Mouse (Mus musculus): Measurements from ENCODE around the gene Ift122. TPM values are rescaled to one million over a fixed set of nuclear protein-coding genes. Genes with fewer than 3 reads are reported as not detected.
"Not testable (repeated sequence)": the region's sequence is repeated elsewhere in the genome, so short reads cannot be mapped to it uniquely, and the experiment has no call there.

Gene Ift122
- total RNA-seq, 2 experiments from 2014 or later: 5.3 to 7.6 TPM

DNA sequence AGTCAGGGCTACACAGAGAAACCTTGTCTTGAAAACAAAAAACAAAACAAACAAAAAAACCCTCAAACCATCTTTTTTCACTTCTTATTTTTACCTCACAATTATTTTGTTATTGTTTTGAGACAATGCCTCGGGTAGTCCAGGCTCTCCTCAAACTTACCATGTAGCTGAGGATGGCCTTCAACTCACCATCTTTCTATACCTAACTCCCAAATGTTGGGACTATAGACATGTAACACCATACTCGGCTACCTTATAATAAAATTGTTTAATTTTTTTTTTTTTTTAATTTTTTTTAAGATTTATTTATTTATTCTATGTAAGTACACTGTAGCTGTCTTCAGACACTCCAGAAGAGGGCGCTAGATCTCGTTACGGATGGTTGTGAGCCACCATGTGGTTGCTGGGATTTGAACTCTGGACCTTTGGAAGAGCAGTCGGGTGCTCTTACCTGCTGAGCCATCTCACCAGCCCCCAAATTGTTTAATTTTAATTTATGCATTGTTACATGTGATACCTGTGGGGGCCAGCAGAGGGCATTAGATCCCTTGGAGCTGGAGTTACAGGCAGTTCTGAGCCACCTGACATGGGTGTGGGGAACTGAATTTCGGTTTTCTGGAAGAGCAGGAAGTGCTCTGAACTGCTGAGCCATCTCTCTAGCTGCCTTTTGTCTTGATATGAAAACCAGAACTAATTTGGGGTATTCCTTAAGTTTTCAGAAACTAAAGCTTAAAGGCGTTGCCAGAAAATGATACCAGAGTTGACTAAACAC lies 6.4 kb upstream of the Ift122 start:
- peak; percentile 42 for DNase-seq

DNA sequence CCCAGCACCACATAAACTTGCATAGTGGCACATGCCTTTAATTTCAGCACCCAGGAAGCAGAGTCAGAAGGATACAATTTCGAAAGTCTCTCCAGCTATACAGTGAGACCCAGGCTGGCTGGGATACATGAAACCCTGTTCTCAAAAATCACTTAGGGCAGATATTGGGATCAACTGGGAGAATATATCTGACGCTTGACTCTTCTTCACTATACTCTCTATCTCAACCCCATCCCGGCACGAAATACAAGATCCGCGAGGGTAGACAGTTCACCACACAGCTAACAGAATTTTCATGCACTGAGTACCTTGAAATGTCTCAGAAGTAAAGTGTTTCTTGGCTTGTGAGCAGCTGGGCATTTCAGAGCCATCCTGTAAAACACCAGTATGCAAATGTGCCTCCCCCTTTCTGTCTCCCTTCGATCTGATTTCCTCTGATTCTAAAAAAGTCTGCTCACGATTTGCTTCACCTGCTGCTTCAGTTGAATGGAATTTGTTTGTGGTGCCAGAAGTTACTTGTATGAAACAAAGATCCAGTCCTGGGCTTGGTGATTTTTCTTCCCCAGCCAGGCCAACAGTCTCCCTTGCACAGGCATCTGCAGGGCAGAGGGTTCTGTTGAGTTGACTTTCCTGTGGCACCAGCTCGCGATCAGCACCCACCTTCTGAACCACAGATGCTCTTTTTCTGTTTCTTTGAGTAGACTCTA lies 4.5 kb upstream of the Ift122 start:
- no peak for DNase-seq

DNA sequence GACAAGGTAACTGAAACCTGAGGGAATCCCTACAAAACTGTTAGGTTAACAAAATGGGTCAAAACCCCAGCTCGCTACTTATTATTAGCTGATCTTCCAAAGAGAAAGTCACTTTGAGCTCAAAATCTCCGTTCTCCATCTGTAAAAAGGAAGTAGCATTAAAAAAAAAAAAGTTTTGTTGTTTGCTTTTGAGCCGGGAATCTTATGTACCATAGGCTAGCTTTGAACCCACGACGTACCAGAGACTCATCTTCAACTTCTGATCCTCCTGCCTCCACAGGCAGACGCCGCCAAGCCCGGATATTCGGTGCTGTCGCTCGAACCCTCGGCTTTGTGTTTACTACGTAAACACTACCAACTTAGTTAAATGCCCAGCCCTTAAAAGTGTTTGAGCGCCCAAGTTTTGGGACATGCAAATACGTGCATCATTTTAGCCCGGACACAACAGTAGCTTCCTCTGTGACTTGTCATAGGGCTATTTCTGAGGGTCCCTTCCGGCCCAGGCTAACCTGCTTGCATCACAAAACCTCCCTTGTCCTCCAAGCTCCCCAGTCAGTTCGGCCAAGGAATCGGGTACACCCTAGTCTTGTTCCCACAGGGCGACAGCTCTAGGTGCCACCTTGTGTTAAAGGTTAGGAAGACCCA lies 702 bp upstream of the Ift122 start:
- DNase-seq: no peak

DNA sequence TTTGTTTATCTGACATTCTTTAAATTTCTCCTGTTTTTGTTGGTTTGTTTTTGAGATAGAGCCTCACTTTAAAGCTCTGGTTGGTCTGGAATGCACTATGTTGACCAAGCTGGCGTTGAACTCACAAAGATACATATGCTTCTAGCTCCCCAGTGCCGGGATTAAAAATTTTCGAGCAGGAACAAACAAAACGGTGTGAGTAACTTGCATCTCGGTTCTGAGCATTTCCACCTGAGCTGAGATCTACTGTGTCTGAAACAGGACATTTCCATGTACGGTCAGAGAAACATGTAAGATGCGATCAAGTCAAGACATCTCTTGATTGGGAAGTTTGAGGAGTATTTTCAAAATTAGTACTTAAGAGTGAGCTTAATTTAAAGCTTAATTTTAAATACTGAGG lies 715 bp downstream of the Ift122 start:
- no peak for DNase-seq

DNA sequence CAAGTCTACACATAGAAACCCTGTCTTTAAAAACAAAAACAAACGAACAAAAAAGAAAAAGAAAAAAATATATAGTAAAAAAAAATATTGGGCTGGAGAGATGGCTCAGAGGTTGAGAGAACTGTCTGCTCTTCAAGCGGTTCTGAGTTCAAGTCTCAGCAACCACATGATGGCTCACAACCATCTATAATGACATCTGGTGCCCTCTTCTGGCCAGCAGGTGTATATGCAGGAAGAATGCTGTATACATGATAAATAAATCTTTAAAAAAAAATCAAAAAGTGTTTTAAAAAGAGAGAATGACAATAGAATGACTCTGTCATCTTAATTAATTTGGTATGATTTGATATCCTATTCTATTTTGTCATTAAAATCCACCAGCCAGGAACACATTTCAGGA lies 1.2 kb downstream of the Ift122 start:
- DNase-seq: no peak

DNA sequence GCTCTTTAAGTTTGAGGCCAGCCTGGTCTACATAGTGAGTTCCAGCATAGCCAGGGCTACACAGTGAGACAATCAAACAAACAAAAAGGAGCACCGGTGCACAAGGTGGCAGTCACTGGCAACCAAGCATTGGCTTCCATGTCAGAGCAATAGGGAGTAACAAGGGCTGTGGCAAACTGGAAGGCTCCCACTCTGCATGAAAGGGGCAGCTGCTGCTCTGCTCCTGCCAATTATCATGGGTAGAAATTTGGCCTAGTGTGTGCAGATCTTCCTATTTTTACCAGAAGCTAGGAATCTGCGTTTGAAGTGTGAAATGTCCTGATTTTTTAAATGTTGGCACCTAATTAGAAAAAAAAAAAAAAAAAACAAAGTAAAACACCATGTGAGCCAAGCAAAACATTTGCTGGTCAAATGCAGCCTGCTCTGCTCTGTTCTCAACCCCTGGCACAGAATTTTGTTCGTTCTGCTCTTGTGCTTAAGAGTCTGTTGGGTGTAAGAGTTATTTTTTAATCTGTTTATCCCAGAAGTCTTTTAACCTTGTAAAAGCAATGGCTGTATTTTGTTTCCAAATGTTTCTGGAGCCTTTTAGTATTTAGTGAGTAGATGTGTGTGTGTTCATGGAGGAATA lies 2.6 kb downstream of the Ift122 start:
- DNase-seq: no peak

DNA sequence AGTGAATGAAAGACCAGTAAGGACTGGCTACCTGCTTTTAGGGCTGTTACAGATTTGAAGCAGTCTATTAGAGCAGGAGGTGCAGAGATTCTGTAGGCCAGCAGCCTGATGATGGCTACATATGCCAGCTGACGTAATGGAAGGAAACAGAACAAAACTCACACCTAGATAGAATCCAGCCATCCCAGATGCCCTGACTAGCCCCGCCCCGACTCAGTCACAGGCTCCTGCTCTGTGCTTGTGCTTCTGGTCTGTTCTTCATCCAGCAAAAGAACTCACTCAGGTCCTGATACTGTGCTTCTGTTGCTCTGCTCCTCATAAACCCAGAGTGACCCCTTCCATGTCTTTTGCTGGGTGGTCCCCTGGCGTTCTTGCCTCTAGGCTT lies 3.1 kb downstream of the Ift122 start:
- DNase-seq: no peak

DNA sequence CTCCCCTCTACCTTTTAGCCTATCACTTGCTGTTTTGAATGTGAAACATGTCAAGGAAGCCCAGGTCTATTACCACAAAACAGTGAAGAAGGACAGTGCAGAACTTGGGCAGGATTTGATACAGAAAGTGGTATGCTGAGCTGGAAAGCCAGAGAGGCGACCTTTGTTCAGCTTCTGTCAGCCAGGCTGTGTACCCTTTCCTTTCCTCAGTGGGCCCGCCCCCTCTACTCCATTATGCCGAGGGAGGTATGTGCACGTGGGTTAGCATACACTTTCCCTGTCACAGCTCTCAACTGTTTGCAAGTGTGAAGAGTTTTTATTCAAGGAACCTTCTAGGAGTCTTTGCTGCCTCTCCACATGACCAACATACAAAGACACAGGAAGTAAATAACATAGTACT lies 6.0 kb downstream of the Ift122 start:
- no peak for DNase-seq

DNA sequence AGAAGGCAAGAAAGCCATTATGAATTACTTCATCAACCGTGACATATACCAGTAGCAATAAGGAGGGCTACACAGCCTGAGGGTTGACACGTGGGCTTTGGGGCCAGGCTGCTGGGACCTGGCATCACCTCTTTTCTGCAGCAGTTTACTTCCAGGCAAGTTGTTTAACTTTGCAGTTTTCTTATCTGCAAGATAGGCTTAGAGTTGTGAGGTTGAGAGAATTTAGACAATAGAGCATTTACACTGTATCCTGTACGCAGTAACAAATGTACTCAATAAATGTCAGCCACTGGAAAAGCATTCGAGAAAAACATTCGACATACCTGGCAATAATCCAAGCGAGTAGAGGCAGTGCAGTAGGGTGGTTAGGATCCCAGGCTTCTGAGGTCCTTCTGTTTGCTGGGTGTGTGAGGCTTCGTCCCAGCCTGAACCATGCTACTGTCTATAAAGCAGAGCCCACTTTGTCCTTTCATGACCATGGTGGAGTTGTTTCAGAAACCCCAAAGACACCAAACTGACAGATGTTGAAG lies 6.8 kb downstream of the Ift122 start:
- no peak for DNase-seq

DNA sequence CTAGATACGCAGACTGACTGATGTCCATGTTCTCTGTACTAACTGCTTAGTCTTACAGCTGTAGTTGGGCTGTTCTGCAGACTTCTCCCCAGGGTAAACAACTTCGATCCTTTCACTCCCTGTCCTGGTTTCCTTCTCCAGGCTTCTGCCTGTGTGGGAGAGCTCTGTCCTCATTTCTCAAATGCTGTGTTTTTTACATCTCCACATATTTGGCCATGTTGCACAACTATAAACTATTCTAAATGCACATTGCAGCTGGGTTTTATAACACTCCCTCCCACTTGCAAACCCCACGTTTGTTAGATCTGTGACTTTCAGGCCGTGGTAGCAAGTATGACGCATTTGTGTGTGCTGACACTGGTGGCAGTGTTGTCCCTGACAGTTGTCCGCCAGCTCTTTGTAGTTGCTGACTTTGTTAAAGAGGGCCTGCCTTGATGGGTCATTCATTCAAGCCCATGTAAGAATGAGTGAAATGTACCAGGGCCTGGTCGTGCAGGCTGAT lies 10.1 kb downstream of the Ift122 start:
- no peak for DNase-seq

DNA sequence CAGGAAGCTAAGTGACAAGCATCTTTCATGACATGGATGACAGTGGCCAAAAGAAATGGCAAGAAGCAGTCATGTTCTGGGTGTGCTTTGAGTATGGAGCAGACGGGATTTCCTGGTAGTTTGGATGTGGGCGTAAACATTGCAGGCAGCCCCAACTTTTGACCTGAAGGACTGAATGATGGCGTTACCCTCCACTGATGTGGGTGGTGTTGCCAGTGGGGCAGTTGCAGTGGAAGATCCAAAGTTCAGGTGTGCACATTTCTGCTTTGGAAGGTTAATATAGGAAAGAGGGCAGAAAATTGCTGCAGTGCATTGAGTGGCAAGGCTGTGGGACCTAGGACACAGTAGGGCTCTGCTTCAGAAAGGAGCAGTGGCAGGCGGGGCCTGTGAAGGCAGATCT lies 12.0 kb downstream of the Ift122 start:
- DNase-seq: no peak

DNA sequence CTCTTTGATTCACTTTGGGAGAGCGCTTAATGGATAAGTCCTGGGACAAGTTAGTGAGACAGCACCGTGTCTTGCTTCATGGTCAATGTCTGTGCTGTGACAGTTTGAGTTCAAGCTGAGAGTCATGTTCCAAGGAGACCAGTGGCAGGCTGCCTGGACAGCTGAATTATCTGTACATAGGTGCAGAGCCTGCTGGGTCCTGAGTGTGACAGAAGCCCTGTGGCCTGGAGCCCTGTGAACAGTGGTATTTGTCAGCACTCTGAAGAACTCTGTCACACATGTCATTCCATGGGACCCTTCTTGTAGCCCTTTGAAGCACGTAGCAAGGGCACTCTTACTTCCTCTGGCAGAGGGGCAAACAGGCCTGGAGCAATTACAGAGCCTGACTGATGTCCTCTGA lies 13.9 kb downstream of the Ift122 start:
- DNase-seq: not testable (repeated sequence)

DNA sequence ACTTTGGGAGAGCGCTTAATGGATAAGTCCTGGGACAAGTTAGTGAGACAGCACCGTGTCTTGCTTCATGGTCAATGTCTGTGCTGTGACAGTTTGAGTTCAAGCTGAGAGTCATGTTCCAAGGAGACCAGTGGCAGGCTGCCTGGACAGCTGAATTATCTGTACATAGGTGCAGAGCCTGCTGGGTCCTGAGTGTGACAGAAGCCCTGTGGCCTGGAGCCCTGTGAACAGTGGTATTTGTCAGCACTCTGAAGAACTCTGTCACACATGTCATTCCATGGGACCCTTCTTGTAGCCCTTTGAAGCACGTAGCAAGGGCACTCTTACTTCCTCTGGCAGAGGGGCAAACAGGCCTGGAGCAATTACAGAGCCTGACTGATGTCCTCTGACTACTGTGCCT lies 18.0 kb downstream of the Ift122 start:
- DNase-seq: not testable (repeated sequence)

DNA sequence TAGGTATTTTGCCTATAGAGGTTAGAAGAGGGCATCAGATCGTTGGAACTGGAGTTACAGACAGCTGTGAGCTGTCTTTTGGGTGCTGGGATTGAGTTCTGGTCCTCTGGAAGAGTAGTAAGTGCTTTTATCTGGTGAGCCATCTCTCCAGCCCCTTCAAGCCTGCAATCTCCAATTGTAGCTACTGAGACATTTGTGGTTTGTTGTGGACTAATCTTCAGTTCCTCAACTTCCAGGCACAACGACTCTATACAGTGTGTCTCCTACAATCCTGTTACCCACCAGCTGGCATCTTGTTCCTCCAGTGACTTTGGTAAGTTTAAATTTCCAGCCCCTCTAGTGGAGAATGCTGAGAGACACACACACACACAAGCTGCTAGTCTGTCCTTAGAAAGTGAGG lies 24.0 kb downstream of the Ift122 start:
- no peak for DNase-seq

DNA sequence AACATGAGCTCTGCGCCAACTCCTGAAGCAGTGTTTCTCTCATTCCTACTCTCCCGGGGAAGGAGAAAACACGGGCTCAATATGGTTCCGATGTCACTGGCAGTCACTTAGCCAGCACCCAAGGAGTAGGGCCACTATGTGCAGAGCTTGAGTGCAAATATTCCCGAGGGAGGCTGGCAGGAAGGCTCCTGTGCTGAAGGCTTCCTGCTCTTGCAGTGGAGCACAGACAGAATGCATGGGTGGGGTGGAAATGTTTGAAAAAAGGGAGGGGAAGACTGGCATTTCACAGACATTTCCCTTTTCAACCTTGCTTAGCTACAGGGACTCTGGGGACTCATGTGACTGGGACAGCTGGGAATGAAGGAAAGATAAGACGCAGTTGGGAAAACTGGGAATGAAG lies 25.4 kb downstream of the Ift122 start:
- no peak for DNase-seq

DNA sequence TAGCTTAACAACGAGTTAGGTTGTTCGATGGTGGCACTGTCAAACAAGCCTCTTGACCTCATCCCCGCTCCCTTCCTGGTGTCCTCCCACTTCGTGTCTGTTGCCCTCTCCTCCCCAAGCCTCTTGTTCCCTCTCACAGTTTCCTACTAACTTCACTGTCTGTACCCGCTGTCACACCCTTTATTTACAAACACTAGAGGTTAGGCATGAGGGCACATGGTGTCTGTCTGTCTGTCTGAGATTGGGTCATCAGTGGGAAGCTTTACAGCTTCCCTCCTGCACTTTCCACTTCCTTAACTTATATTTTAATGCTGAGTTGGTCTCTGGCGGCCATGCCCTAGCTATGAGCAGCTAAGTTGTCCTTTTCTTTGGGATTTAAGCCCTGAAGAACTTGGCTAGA lies 26.5 kb downstream of the Ift122 start:
- no peak for DNase-seq

DNA sequence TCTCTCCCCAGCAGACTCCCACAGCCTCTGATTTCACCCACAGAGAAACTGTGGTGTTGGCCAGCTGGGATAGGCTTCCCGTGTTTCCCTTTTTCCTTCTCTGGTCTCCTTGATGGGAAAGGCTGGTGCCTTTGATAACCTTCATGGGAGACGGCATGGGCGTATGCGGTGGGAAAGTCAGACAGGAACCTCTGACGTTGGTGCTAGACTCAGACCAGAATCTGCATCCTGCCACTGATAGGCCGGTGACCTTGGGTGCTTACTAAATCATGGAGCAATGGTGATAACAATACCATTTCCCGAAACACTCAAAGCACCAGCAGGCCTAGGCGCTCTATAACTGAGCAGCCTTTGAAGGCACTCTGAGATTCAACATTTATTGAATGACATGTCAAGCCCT lies 27.5 kb downstream of the Ift122 start:
- DNase-seq: no peak

DNA sequence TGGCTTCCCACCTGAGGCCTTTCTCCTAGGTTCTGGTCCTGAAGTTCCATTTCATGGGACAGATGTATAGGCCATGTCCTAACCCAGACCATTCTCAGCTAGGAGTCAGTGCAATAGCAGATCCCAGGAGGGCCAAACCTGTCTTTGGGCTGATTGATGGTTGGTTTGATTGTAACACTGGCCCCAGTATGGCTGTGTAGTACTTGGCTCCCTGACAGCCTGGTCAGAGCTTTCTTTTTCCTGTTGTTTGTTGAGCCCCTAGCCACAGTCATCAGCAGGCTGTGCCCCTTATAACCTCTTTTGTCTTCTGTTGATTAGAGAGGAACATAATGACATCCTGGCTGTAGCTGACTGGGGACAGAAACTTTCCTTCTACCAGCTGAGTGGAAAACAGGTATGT lies 30.7 kb downstream of the Ift122 start:
- no peak for DNase-seq

DNA sequence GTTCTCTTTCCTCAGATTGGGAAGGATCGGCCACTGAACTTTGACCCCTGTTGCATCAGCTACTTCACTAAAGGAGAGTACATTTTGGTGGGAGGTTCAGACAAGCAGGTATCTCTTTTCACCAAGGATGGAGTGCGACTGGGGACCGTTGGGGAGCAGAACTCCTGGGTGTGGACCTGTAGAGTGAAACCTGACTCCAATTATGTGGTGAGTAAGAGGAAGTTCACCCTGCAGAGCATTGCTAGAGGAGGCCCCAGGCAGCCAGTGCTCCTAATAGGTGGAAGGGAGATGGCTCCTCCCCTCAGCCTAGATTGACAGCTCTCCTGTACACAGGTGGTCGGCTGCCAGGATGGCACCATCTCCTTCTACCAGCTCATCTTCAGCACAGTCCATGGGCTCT lies 33.6 kb downstream of the Ift122 start:
- no peak for DNase-seq

DNA sequence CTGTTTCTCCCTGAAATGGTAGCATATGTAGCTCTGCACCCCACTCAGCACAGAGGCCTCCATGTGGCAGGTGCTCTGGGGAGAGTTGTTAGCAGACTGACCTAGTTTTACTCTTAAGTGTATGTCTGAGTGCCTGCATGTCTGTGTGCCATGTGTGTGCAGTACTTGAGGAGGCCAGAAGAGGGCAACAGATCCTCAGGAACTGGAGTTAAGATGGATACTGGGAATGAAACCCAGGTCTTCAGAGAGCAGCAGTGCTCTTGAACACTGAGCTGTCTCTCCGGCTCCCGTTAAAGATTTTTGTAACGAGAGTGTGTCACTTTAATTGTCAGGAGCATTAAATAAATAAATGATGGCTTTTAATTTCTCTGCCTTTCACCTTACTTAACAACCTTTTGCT lies 35.0 kb downstream of the Ift122 start:
- no peak for DNase-seq

DNA sequence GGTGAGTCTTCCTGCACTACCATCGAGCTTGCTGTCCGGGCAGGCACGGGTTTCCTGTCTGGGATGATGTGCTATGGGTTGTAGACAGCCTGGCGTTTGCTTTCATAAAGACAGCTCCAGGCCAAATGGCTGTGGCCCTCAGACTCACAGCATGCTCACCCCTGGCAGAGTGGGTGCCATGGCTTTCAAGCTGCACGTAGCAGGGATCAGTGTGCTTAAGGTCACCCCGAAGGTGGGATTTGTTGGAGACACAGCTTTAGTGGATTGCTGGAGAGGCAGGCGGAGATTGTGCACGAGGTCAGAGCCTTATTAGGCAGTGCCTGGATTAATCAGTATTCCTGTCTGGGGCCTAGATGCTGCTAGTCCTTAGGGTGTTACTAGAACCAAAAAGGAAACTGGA lies 37.3 kb downstream of the Ift122 start:
- DNase-seq: no peak

DNA sequence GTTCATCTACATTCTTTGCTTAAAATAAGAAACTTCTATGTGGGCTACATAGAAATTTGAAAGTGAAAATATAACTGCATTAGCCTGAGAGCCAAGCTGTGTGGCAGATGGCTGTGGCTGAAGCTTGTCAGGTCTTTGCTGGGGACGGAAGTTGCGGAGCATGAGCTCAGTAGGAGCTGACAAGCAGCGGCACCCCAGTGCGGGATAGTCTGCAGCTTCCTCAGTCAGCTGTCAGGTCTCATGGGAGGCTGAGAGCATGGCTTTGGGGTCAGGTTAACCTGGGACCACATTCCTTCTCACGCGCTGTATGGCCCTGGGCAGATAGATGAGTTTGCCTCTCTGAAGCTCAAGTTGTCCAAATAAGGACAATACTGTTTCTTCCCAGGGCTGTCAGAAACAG lies 37.8 kb downstream of the Ift122 start:
- no peak for DNase-seq
